Mouse (Mus musculus): ENCODE results near the gene Zfp710. TPM values are rescaled to one million over a fixed set of nuclear protein-coding genes. Genes with fewer than 3 reads are reported as not detected.

Zfp710 gene
- polyA plus RNA-seq, 1 experiment from 2014 or later: 15.3 TPM

GRCm38 (mm10) chr7:80030987-80031386, 6.4 kb downstream of the Zfp710 start:
- no peak overlapping the region for H3K27ac ChIP-seq
- peaks cover 23% of the 10 kb centered on the region for H3K4me1 ChIP-seq (replicated peaks; ENCODE audit: insufficient read depth, low read length)
- H3K4me2 ChIP-seq (ENCODE audit: low read length): no peak overlapping the region
- WGBS: 92% methylated on average over 8 of the region's 8 CpGs
- no peak for TF ChIP-seq CTCF (IDR thresholded peaks at IDR 0.05; ENCODE audit: low read depth)
- H3K9ac ChIP-seq (ENCODE audit: low read depth, low read length): no peak overlapping the region
- ATAC-seq (replicated peaks; ENCODE audit: low FRiP score, low read depth) (no peak), DNase-seq (ENCODE audit: low spot score) (no peak)
- no peak overlapping the region for H3K4me3 ChIP-seq (replicated peaks; ENCODE audit: low read depth, low read length)
- no peaks in the 10 kb centered on the region for H3K36me3 ChIP-seq (ENCODE audit: insufficient read depth, low read length)
- H3K27me3 ChIP-seq (ENCODE audit: insufficient read depth, low read length): no peaks in the 10 kb centered on the region
- no peaks in the 10 kb centered on the region for H3K9me3 ChIP-seq (replicated peaks; ENCODE audit: low read length)

- 44% methylated on average over 10 of the region's 10 CpGs for WGBS
- H3K36me3 ChIP-seq (ENCODE audit: insufficient read depth, low read length): no peaks in the 10 kb centered on the region
- DNase-seq (ENCODE audit: low spot score) (no peak), ATAC-seq (replicated peaks; ENCODE audit: low FRiP score, low read depth) (no peak)
- H3K27me3 ChIP-seq (ENCODE audit: insufficient read depth, low read length): no peaks in the 10 kb centered on the region
- H3K4me2 ChIP-seq (ENCODE audit: low read length): 0 out of 2 replicates have a peak overlapping the region, but pooled peaks have one; percentile 6
- TF ChIP-seq CTCF (IDR thresholded peaks at IDR 0.05; ENCODE audit: low read depth): no peak
- H3K9me3 ChIP-seq (replicated peaks; ENCODE audit: low read length): no peaks in the 10 kb centered on the region
- H3K4me3 ChIP-seq (replicated peaks; ENCODE audit: low read depth, low read length): no peak overlapping the region
- peaks cover 25% of the 10 kb centered on the region for H3K4me1 ChIP-seq (replicated peaks; ENCODE audit: insufficient read depth, low read length)
- no peak overlapping the region for H3K27ac ChIP-seq
- no peak overlapping the region for H3K9ac ChIP-seq (ENCODE audit: low read depth, low read length)
Measured at GRCm38 (mm10) chr7:80031478-80031877, 6.9 kb downstream of the Zfp710 start.

GRCm38 (mm10) chr7:80032216-80033052, 7.8 kb downstream of the Zfp710 start:
- Histone ChIP-seq H3K4me3 (replicated peaks; ENCODE audit: low read depth, low read length) (no peak overlapping the region), H3K9me3 (replicated peaks; ENCODE audit: low read length) (no peaks in the 10 kb centered on the region), H3K36me3 (ENCODE audit: insufficient read depth, low read length) (no peaks in the 10 kb centered on the region), H3K4me2 (ENCODE audit: low read length) (peak overlapping the region; percentile 10; the same call in 1 of the 2 replicates), H3K27me3 (ENCODE audit: insufficient read depth, low read length) (no peaks in the 10 kb centered on the region), H3K4me1 (replicated peaks; ENCODE audit: insufficient read depth, low read length) (peaks cover 25% of the 10 kb centered on the region), H3K9ac (ENCODE audit: low read depth, low read length) (0 out of 2 replicates have a peak overlapping the region, but pooled peaks have one; percentile 27), H3K27ac (peak overlapping the region; percentile 42; the same call in 1 of the 2 replicates)
- no peak for ATAC-seq (replicated peaks; ENCODE audit: low FRiP score, low read depth)
- 43% methylated on average over 9 of the region's 10 CpGs for WGBS
- no peak for TF ChIP-seq CTCF (IDR thresholded peaks at IDR 0.05; ENCODE audit: low read depth)
- DNase-seq (ENCODE audit: low spot score): no peak

- 63% methylated on average over 9 of the region's 9 CpGs for WGBS
- no peaks in the 10 kb centered on the region for H3K9me3 ChIP-seq (replicated peaks; ENCODE audit: low read length)
- 0 out of 2 replicates have a peak overlapping the region, but pooled peaks have one; percentile 27 for H3K9ac ChIP-seq (ENCODE audit: low read depth, low read length)
- H3K27me3 ChIP-seq (ENCODE audit: insufficient read depth, low read length): no peaks in the 10 kb centered on the region
- H3K4me3 ChIP-seq (replicated peaks; ENCODE audit: low read depth, low read length): no peak overlapping the region
- ATAC-seq (replicated peaks; ENCODE audit: low FRiP score, low read depth) (no peak), DNase-seq (ENCODE audit: low spot score) (no peak)
- TF ChIP-seq CTCF (IDR thresholded peaks at IDR 0.05; ENCODE audit: low read depth): no peak
- H3K27ac ChIP-seq: no peak overlapping the region
- peaks cover 28% of the 10 kb centered on the region for H3K4me1 ChIP-seq (replicated peaks; ENCODE audit: insufficient read depth, low read length)
- no peaks in the 10 kb centered on the region for H3K36me3 ChIP-seq (ENCODE audit: insufficient read depth, low read length)
- H3K4me2 ChIP-seq (ENCODE audit: low read length): peak overlapping the region; percentile 10; the same call in 1 of the 2 replicates
Measured at GRCm38 (mm10) chr7:80033064-80033717, 8.6 kb downstream of the Zfp710 start.

- H3K4me1 ChIP-seq (replicated peaks; ENCODE audit: insufficient read depth, low read length): peaks cover 25% of the 10 kb centered on the region
- no peak overlapping the region for H3K9ac ChIP-seq (ENCODE audit: low read depth, low read length)
- no peak for TF ChIP-seq CTCF (IDR thresholded peaks at IDR 0.05; ENCODE audit: low read depth)
- H3K9me3 ChIP-seq (replicated peaks; ENCODE audit: low read length): no peaks in the 10 kb centered on the region
- DNase-seq (ENCODE audit: low spot score): no peak
- 84% methylated on average over 9 of the region's 9 CpGs for WGBS
- ATAC-seq (replicated peaks; ENCODE audit: low FRiP score, low read depth): no peak
- no peaks in the 10 kb centered on the region for H3K27me3 ChIP-seq (ENCODE audit: insufficient read depth, low read length)
- H3K36me3 ChIP-seq (ENCODE audit: insufficient read depth, low read length): no peaks in the 10 kb centered on the region
- H3K4me3 ChIP-seq (replicated peaks; ENCODE audit: low read depth, low read length): no peak overlapping the region
- H3K27ac ChIP-seq: no peak overlapping the region
- no peak overlapping the region for H3K4me2 ChIP-seq (ENCODE audit: low read length)
Measured at GRCm38 (mm10) chr7:80033771-80034170, 9.2 kb downstream of the Zfp710 start.

GRCm38 (mm10) chr7:80035086-80035485, 10.5 kb downstream of the Zfp710 start:
- DNase-seq (ENCODE audit: low spot score) (no peak), ATAC-seq (replicated peaks; ENCODE audit: low FRiP score, low read depth) (no peak)
- H3K4me3 ChIP-seq (replicated peaks; ENCODE audit: low read depth, low read length): no peak overlapping the region
- H3K9ac ChIP-seq (ENCODE audit: low read depth, low read length): no peak overlapping the region
- H3K9me3 ChIP-seq (replicated peaks; ENCODE audit: low read length): no peaks in the 10 kb centered on the region
- no peak overlapping the region for H3K4me2 ChIP-seq (ENCODE audit: low read length)
- 69% methylated on average over 6 of the region's 6 CpGs for WGBS
- H3K4me1 ChIP-seq (replicated peaks; ENCODE audit: insufficient read depth, low read length): peaks cover 20% of the 10 kb centered on the region
- TF ChIP-seq CTCF (IDR thresholded peaks at IDR 0.05; ENCODE audit: low read depth): no peak
- H3K27ac ChIP-seq: no peak overlapping the region
- no peaks in the 10 kb centered on the region for H3K27me3 ChIP-seq (ENCODE audit: insufficient read depth, low read length)
- H3K36me3 ChIP-seq (ENCODE audit: insufficient read depth, low read length): no peaks in the 10 kb centered on the region
